ENCODE assay signal across 16 mouse cellular contexts in the genomic region with DNA sequence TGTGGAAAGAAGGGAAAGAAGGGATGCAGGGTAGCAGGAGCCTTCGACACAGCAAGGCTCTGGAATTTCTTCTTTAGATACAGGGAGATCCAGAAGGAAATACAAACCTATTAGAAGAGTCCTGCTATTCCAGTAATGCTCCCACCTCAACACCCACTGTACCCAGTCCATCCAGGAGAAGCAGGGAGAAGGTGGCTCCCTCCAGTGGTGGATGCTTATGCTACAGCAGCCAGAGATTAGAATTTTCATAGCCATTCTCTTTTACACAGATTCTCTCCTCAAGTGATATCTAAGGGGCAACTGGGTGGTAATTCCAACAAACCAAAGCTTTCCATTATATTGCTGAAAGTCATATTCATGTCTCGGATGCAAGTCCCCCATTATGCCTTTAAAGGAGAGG.
DNase-seq lines count a peak whose midpoint lies in the region; ATAC-seq and TF ChIP-seq lines count a peak whose summit lies in the region.
"Had no signal": no experiment of that assay in that cellular context is flagged by ENCODE, and none has a peak within 500 bp of the region (broad histone marks: within the 10 kb centered on the region; RNA-seq: fewer than 3 reads in every experiment).

No protein-coding gene starts in this region.

- no peak overlapping the region for H3K27ac ChIP-seq in heart, postnatal 0 days (ENCODE audit: low read depth)
- no peak overlapping the region for H3K27ac ChIP-seq in liver, postnatal 0 days (ENCODE audit: low read depth)
- H3K27ac ChIP-seq in CH12.LX (ENCODE audit: insufficient read depth, low read depth), result no peak overlapping the region
- H3K27ac ChIP-seq: embryonic facial prominence, embryonic 12.5 days; hindbrain, embryonic 15.5 days; kidney, embryonic 15.5 days; midbrain, embryonic 13.5 days; neural tube, embryonic 12.5 days; stomach, embryonic 15.5 days had no signal

- no peaks in the 10 kb centered on the region for H3K4me1 ChIP-seq in heart, postnatal 0 days (ENCODE audit: control insufficient read depth, insufficient read depth)
- H3K4me1 ChIP-seq in liver, postnatal 0 days (ENCODE audit: insufficient read depth), result no peaks in the 10 kb centered on the region
- no peaks in the 10 kb centered on the region for H3K4me1 ChIP-seq in CH12.LX (ENCODE audit: control insufficient read depth in 1 of 2, insufficient read depth in 2 of 2)
- H3K4me1 ChIP-seq: embryonic facial prominence, embryonic 12.5 days; neural tube, embryonic 12.5 days had no signal

- TF ChIP-seq CTCF in heart, postnatal 0 days (IDR thresholded peaks at IDR 0.05; ENCODE audit: low read depth), result peak; percentile 46
- peak; percentile 30 for TF ChIP-seq CTCF in liver, postnatal 0 days (IDR thresholded peaks at IDR 0.05; ENCODE audit: low read depth)
- TF ChIP-seq CTCF in CH12.LX (conservative IDR thresholded peaks at IDR 0.05 in 1 of 2, IDR thresholded peaks at IDR 0.05 in 1 of 2; ENCODE audit: low read depth in 2 of 2, low read length in 2 of 2), result peak in 1 of 2 experiments; percentile 50; a peak in 3 of 4 replicates

- TF ChIP-seq RAD21 in CH12.LX (IDR thresholded peaks at IDR 0.05; ENCODE audit: low read depth, low read length), result peak; percentile 4

- no peak for DNase-seq in heart, postnatal 0 days (ENCODE audit: low spot score)
- no peak for DNase-seq in heart, adult 9 months (ENCODE audit: low spot score in 2 of 2)
- no peak for DNase-seq in liver, postnatal 0 days
- no peak for DNase-seq in liver
- no peak for DNase-seq in CH12.LX (ENCODE audit: extremely low read depth)
- peak; percentile 24 for DNase-seq in ES-CJ7 (ENCODE audit: low read depth, low spot score)
- DNase-seq in natural killer cell, adult 2 months (ENCODE audit: low spot score in 2 of 2), result no peak
- DNase-seq: adrenal gland, adult 2 months; layer of hippocampus, postnatal 36 days; lung, postnatal 36 days had no signal

- no peak for TF ChIP-seq POLR2A in CH12.LX (IDR thresholded peaks at IDR 0.05; ENCODE audit: low read depth, low read length)

- in situ Hi-C loops in CH12.LX (cut with MboI; ENCODE audit: low pct_ligation_motif_present, low pct_unique_long_range_greater_than_20kb, low sequenced_read_pairs), result loop anchor here (10.0 kb wide), 1 partner anchor 711 kb away; no protein-coding TSS in a partner anchor

- TF ChIP-seq EP300 in heart, postnatal 0 days (IDR thresholded peaks at IDR 0.05; ENCODE audit: low read depth), result no peak
- no peak for TF ChIP-seq EP300 in liver, postnatal 0 days (IDR thresholded peaks at IDR 0.05; ENCODE audit: low read depth)
- no peak for TF ChIP-seq EP300 in CH12.LX (IDR thresholded peaks at IDR 0.05; ENCODE audit: low read length)

- no peak overlapping the region for H3K4me2 ChIP-seq in heart, postnatal 0 days (ENCODE audit: low read depth, low read length)
- no peak overlapping the region for H3K4me2 ChIP-seq in liver, postnatal 0 days (ENCODE audit: low read depth, low read length)
- H3K4me2 ChIP-seq in CH12.LX (ENCODE audit: insufficient read depth, low read depth, poor library complexity, severe bottlenecking), result no peak overlapping the region
- H3K4me2 ChIP-seq: embryonic facial prominence, embryonic 12.5 days; hindbrain, embryonic 15.5 days; kidney, embryonic 15.5 days; midbrain, embryonic 13.5 days; neural tube, embryonic 12.5 days; stomach, embryonic 15.5 days had no signal

- H3K27me3 ChIP-seq in heart, postnatal 0 days (ENCODE audit: control insufficient read depth, insufficient read depth, low read length), result no peaks in the 10 kb centered on the region
- no peaks in the 10 kb centered on the region for H3K27me3 ChIP-seq in liver, postnatal 0 days (ENCODE audit: insufficient read depth, low read length)
- H3K27me3 ChIP-seq in CH12.LX (replicated peaks), result no peaks in the 10 kb centered on the region
- H3K27me3 ChIP-seq: embryonic facial prominence, embryonic 12.5 days; hindbrain, embryonic 15.5 days; kidney, embryonic 15.5 days; midbrain, embryonic 13.5 days; neural tube, embryonic 12.5 days; stomach, embryonic 15.5 days had no signal

- 60% methylated on average over 2 of the region's 2 CpGs for WGBS in heart, postnatal 0 days
- 73% methylated on average over 2 of the region's 2 CpGs for WGBS in liver, postnatal 0 days (ENCODE audit: insufficient replicate concordance)

- H3K9ac ChIP-seq in heart, postnatal 0 days (replicated peaks; ENCODE audit: low read depth, low read length), result no peak overlapping the region
- H3K9ac ChIP-seq in liver, postnatal 0 days (replicated peaks), result no peak overlapping the region
- no peak overlapping the region for H3K9ac ChIP-seq in CH12.LX (ENCODE audit: insufficient read depth, low read depth)
- H3K9ac ChIP-seq: embryonic facial prominence, embryonic 12.5 days; hindbrain, embryonic 15.5 days; kidney, embryonic 15.5 days; midbrain, embryonic 13.5 days; neural tube, embryonic 12.5 days; stomach, embryonic 15.5 days had no signal

- dilution Hi-C loops in CH12.LX (cut with MboI; ENCODE audit: extremely low pct_ligation_motif_present, extremely low pct_unique_long_range_greater_than_20kb, low sequenced_read_pairs), result no loop called here

- H3K9me3 ChIP-seq in heart, postnatal 0 days (replicated peaks; ENCODE audit: control insufficient read depth, low read length), result no peaks in the 10 kb centered on the region
- no peaks in the 10 kb centered on the region for H3K9me3 ChIP-seq in liver, postnatal 0 days (ENCODE audit: low read length)
- H3K9me3 ChIP-seq in CH12.LX (replicated peaks; ENCODE audit: low read length), result no peaks in the 10 kb centered on the region
- H3K9me3 ChIP-seq: embryonic facial prominence, embryonic 12.5 days; hindbrain, embryonic 15.5 days; kidney, embryonic 15.5 days; midbrain, embryonic 13.5 days; neural tube, embryonic 12.5 days; stomach, embryonic 15.5 days had no signal

- H3K36me3 ChIP-seq in heart, postnatal 0 days (replicated peaks; ENCODE audit: control insufficient read depth, insufficient read depth, low read length), result no peaks in the 10 kb centered on the region
- H3K36me3 ChIP-seq in liver, postnatal 0 days (replicated peaks; ENCODE audit: insufficient read depth, low read length), result no peaks in the 10 kb centered on the region
- H3K36me3 ChIP-seq in CH12.LX (replicated peaks in 1 of 2; ENCODE audit: control insufficient read depth in 1 of 2, insufficient read depth in 1 of 2, low read length in 1 of 2), result no peaks in the 10 kb centered on the region
- H3K36me3 ChIP-seq: embryonic facial prominence, embryonic 12.5 days; hindbrain, embryonic 15.5 days; kidney, embryonic 15.5 days; midbrain, embryonic 13.5 days; neural tube, embryonic 12.5 days; stomach, embryonic 15.5 days had no signal

- no peak for ATAC-seq in heart, postnatal 0 days (ENCODE audit: insufficient read depth, low read depth)
- no peak for ATAC-seq in liver, postnatal 0 days
- ATAC-seq: midbrain, embryonic 13.5 days had no signal

- no peak overlapping the region for H3K4me3 ChIP-seq in heart, postnatal 0 days (ENCODE audit: low read depth, low read length)
- H3K4me3 ChIP-seq in liver, postnatal 0 days (ENCODE audit: low read depth, low read length), result no peak overlapping the region
- no peak overlapping the region for H3K4me3 ChIP-seq in CH12.LX (replicated peaks in 1 of 3; ENCODE audit: low read depth in 2 of 3, low read length in 2 of 3, poor library complexity in 1 of 3)
- H3K4me3 ChIP-seq: embryonic facial prominence, embryonic 12.5 days; hindbrain, embryonic 15.5 days; kidney, embryonic 15.5 days; midbrain, embryonic 13.5 days; neural tube, embryonic 12.5 days; stomach, embryonic 15.5 days had no signal

- H3K79me2 ChIP-seq in CH12.LX (replicated peaks; ENCODE audit: control insufficient read depth, extremely low read depth, insufficient read depth, poor library complexity, severe bottlenecking), result no peaks in the 10 kb centered on the region

TF ChIP-seq in CH12.LX, 34 proteins besides CTCF, POLR2A, EP300 and RAD21:
- TF ChIP-seq SMC3 (IDR thresholded peaks at IDR 0.05; ENCODE audit: low read depth, low read length) (peak; percentile 23; the same call in 1 of the 2 replicates), NELFE (IDR thresholded peaks at IDR 0.05; ENCODE audit: low read depth, low read length) (no peak), HCFC1 (IDR thresholded peaks at IDR 0.05; ENCODE audit: low read depth, low read length) (no peak)
